Mouse (Mus musculus) midbrain, postnatal 0 days (tissue): ENCODE data around the gene Fat3. TPM values are rescaled to one million over a fixed set of nuclear protein-coding genes. Genes with fewer than 3 reads are reported as not detected.

Source experiments
- ATAC-seq: fragments of 200-750 bp; cut with Nextera tagmentation; 2 replicates; pipeline ENCODE4 v1.8.0; 2017; ENCODE audit warnings: moderate number of reproducible peaks, mild to moderate bottlenecking, moderate TSS enrichment, moderate library complexity; ENCODE audit not compliant: low FRiP score
- DNase-seq: peaks from one replicate; pipeline ENCODE4 v3.0.0-alpha.2; 2015; ENCODE audit warnings: low spot score
- H3K27ac ChIP-seq: fragments of 300-500 bp; sonication (generic); 2 replicates; pipeline ENCODE4 v1.5.1; 2014; ENCODE audit warnings: low read depth, mild to moderate bottlenecking, low read length, mixed read lengths
- H3K27me3 ChIP-seq: fragments of 300-500 bp; sonication (generic); 2 replicates; pipeline ENCODE4 v1.6.1; 2014; ENCODE audit warnings: low read length, control low read depth, mixed read lengths; ENCODE audit not compliant: insufficient read depth
- H3K36me3 ChIP-seq: fragments of 300-500 bp; sonication (generic); 2 replicates; pipeline ENCODE4 v1.6.1; 2014; ENCODE audit warnings: low read length, control low read depth, mixed read lengths; ENCODE audit not compliant: insufficient read depth
- H3K4me1 ChIP-seq: fragments of 300-500 bp; sonication (generic); 2 replicates; pipeline ENCODE4 v1.6.1; 2014; ENCODE audit warnings: mild to moderate bottlenecking, control low read depth, antibody characterized with exemption, low read length, mixed read lengths; ENCODE audit not compliant: insufficient read depth
- H3K4me2 ChIP-seq: fragments of 300-500 bp; sonication (generic); 2 replicates; pipeline ENCODE4 v1.6.1; 2014; ENCODE audit warnings: low read depth, mild to moderate bottlenecking, low read length, mixed read lengths; ENCODE audit not compliant: poor library complexity, severe bottlenecking
- H3K4me3 ChIP-seq: fragments of 300-500 bp; sonication (generic); 2 replicates; pipeline ENCODE4 v1.5.1; 2014; ENCODE audit warnings: low read depth, mild to moderate bottlenecking, low read length, moderate library complexity
- H3K9ac ChIP-seq: fragments of 300-500 bp; sonication (generic); replicated peaks from 2 replicates; pipeline ENCODE4 v1.6.1; 2014; ENCODE audit warnings: mild to moderate bottlenecking, low read length, moderate library complexity, mixed read lengths; ENCODE audit not compliant: poor library complexity, severe bottlenecking
- H3K9me3 ChIP-seq: fragments of 300-500 bp; sonication (generic); 2 replicates; pipeline ENCODE4 v1.6.1; 2016; ENCODE audit warnings: low read length, control low read depth
- CTCF ChIP-seq: IDR thresholded peaks from 2 replicates; pipeline ENCODE4 v1.5.1; 2016; ENCODE audit warnings: antibody characterized with exemption, mild to moderate bottlenecking
- WGBS: fragments of 180-500 bp; shearing (Covaris S2); extraction: QIAGEN DNeasy Blood & Tissue Kit; methylation state at CpG from one replicate; pipeline ENCODE4 v1.1.7; 2014; 5-methylcytosine and 5-hydroxymethylcytosine counted together
- polyA plus RNA-seq: library from polyadenylated mRNA; unstranded; fragments of >200 nt; fragmentation: Nextera tagmentation; extraction: Ambion mirVana; gene quantifications from 2 replicates; pipeline ENCODE4 v1.2.1, GENCODE M21; 2015
- total RNA-seq: library from RNA; depleted of rRNA; stranded (reverse); fragments of >200 nt; gene quantifications from 2 replicates; pipeline ENCODE4 v1.2.3, GENCODE M21; 2014

The Fat3 gene
- total and polyA plus RNA-seq, 2 experiments from 2014 or later = 7.6 to 63.7 TPM

DNA sequence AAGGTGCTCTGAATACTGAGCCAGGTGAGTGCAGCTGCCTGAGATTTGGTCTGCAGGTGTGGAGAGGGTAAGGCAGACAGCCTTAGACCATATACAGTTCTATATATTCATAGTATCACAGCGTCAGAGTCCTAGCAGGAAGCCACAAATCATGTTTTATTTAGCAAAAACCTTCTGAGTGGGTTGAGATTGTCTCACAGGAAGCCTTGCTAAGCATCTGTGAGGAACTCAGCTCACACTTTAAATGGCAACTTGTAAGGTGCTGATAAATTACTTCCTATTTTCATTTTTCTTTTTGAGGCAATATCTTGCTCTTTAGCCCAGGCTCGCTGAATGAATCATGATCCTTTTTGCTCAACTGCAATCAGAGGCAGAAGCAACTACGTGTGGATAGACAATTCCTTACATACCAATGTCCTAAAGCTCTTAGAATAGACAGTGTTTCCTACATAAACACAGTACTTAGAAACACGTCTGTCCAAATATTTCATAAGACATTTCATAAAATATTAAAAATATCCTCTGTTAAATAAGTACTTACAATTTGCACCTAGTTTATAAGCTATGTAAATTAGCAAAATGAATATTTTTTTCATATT lies 188.4 kb downstream of the Fat3 start:
- H3K27me3 ChIP-seq = no peaks in the 10 kb centered on the region
- H3K4me3 ChIP-seq = no peak overlapping the region
- H3K9ac ChIP-seq = no peak overlapping the region
- 74% methylated on average over 4 of the region's 4 CpGs for WGBS
- no peak overlapping the region for H3K27ac ChIP-seq
- no peaks in the 10 kb centered on the region for H3K4me1 ChIP-seq
- TF ChIP-seq CTCF = no peak
- no peaks in the 10 kb centered on the region for H3K36me3 ChIP-seq
- DNase-seq (no peak), ATAC-seq (no peak)
- H3K9me3 ChIP-seq = no peaks in the 10 kb centered on the region
- no peak overlapping the region for H3K4me2 ChIP-seq

- no peaks in the 10 kb centered on the region for H3K36me3 ChIP-seq
- H3K4me2 ChIP-seq = no peak overlapping the region
- no peak for ATAC-seq
- no peaks in the 10 kb centered on the region for H3K27me3 ChIP-seq
- 0 out of 2 replicates have a peak, but pooled peaks cover 3% of the 10 kb centered on the region for H3K4me1 ChIP-seq
- no peak overlapping the region for H3K9ac ChIP-seq
- H3K27ac ChIP-seq = no peak overlapping the region
- H3K9me3 ChIP-seq = no peaks in the 10 kb centered on the region
- no peak overlapping the region for H3K4me3 ChIP-seq
- DNase-seq = no peak
- no peak for TF ChIP-seq CTCF
- 34% methylated on average over 5 of the region's 5 CpGs for WGBS
Measured at GRCm38 (mm10) chr9:16310855-16311848, 189.9 kb downstream of the Fat3 start.

GRCm38 (mm10) chr9:16310305-16310704 lies 190.8 kb downstream of the Fat3 start:
- TF ChIP-seq CTCF = no peak
- H3K9ac ChIP-seq = no peak overlapping the region
- H3K36me3 ChIP-seq = no peaks in the 10 kb centered on the region
- no peaks in the 10 kb centered on the region for H3K27me3 ChIP-seq
- WGBS = 58% methylated on average over 4 of the region's 4 CpGs
- no peak overlapping the region for H3K4me2 ChIP-seq
- no peak for ATAC-seq
- 0 out of 2 replicates have a peak, but pooled peaks cover 8% of the 10 kb centered on the region for H3K4me1 ChIP-seq
- no peak overlapping the region for H3K27ac ChIP-seq
- no peak overlapping the region for H3K4me3 ChIP-seq
- no peak for DNase-seq
- no peaks in the 10 kb centered on the region for H3K9me3 ChIP-seq

- no peak for TF ChIP-seq CTCF
- Histone ChIP-seq H3K27me3 (no peaks in the 10 kb centered on the region), H3K4me1 (0 out of 2 replicates have a peak, but pooled peaks cover 8% of the 10 kb centered on the region), H3K9me3 (no peaks in the 10 kb centered on the region), H3K27ac (no peak overlapping the region), H3K9ac (no peak overlapping the region), H3K36me3 (no peaks in the 10 kb centered on the region), H3K4me3 (no peak overlapping the region), H3K4me2 (no peak overlapping the region)
- 88% methylated on average over 1 of the region's 1 CpGs for WGBS
- ATAC-seq (no peak), DNase-seq (no peak)
Measured at GRCm38 (mm10) chr9:16307789-16308188, 193.3 kb downstream of the Fat3 start.

DNA sequence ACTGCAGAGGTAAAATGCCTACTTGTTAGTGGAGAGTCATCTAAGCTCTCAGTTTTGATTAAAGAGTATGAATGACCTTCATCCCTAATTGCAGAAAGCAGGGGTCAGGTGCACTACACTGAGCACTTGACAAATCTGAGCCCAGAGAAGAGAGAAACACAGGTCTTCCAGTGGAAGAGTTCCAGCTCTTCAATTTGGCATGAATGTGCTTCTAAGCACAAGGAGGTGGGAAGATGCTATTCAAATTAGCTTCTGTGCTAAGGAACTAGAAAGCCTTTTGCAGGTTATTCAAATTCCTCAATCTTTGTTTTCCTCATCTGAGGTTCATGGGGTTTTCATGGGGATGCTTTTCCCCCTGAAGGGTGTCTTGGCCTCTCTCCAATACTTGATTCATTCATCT lies 194.9 kb downstream of the Fat3 start:
- no peak for TF ChIP-seq CTCF
- DNase-seq (no peak), ATAC-seq (no peak)
- no peak overlapping the region for H3K27ac ChIP-seq
- no peak overlapping the region for H3K4me2 ChIP-seq
- no peaks in the 10 kb centered on the region for H3K27me3 ChIP-seq
- H3K9ac ChIP-seq = no peak overlapping the region
- H3K9me3 ChIP-seq = no peaks in the 10 kb centered on the region
- no peak overlapping the region for H3K4me3 ChIP-seq
- H3K4me1 ChIP-seq = 0 out of 2 replicates have a peak, but pooled peaks cover 8% of the 10 kb centered on the region
- H3K36me3 ChIP-seq = no peaks in the 10 kb centered on the region
